Mouse (Mus musculus): Measurements from ENCODE around the gene Cfap100. TPM values are rescaled to one million over a fixed set of nuclear protein-coding genes. Genes with fewer than 3 reads are reported as not detected.

Gene Cfap100
- polyA plus RNA-seq, 1 experiment from 2014 or later = 0.65 TPM

- Histone ChIP-seq H3K4me1 (ENCODE audit: control insufficient read depth, insufficient read depth, low read length) (peaks cover 8% of the 10 kb centered on the region), H3K9ac (ENCODE audit: low read depth, low read length) (peak overlapping the region; percentile 19; the same call in 1 of the 2 replicates), H3K27ac (replicated peaks; ENCODE audit: low read depth, low read length) (peak overlapping the region; percentile 75), H3K4me2 (ENCODE audit: low read depth, low read length) (no peak overlapping the region), H3K27me3 (replicated peaks; ENCODE audit: control insufficient read depth, insufficient read depth, low read length) (no peaks in the 10 kb centered on the region), H3K36me3 (ENCODE audit: control insufficient read depth, insufficient read depth, low read length) (no peaks in the 10 kb centered on the region), H3K9me3 (ENCODE audit: control insufficient read depth, low read length) (no peaks in the 10 kb centered on the region), H3K4me3 (ENCODE audit: low read depth, low read length) (no peak overlapping the region)
- 24% methylated on average over 12 of the region's 12 CpGs for WGBS
- peak; percentile 70 for DNase-seq (ENCODE audit: low spot score)
- peak; percentile 74 for ATAC-seq (ENCODE audit: low read depth)
Measured at GRCm38 (mm10) chr6:90470947-90471541, 42.4 kb upstream of the Cfap100 start.

GRCm38 (mm10) chr6:90470255-90470654 is 41.7 kb upstream of the Cfap100 start:
- WGBS = 95% methylated on average over 2 of the region's 2 CpGs
- peak overlapping the region; percentile 75; the same call in 1 of the 2 replicates for H3K27ac ChIP-seq (replicated peaks; ENCODE audit: low read depth, low read length)
- no peak overlapping the region for H3K9ac ChIP-seq (ENCODE audit: low read depth, low read length)
- DNase-seq (ENCODE audit: low spot score) = no peak
- no peak overlapping the region for H3K4me2 ChIP-seq (ENCODE audit: low read depth, low read length)
- ATAC-seq (ENCODE audit: low read depth) = no peak
- no peak overlapping the region for H3K4me3 ChIP-seq (ENCODE audit: low read depth, low read length)
- no peaks in the 10 kb centered on the region for H3K9me3 ChIP-seq (ENCODE audit: control insufficient read depth, low read length)
- H3K27me3 ChIP-seq (replicated peaks; ENCODE audit: control insufficient read depth, insufficient read depth, low read length) = no peaks in the 10 kb centered on the region
- H3K4me1 ChIP-seq (ENCODE audit: control insufficient read depth, insufficient read depth, low read length) = peaks cover 8% of the 10 kb centered on the region
- no peaks in the 10 kb centered on the region for H3K36me3 ChIP-seq (ENCODE audit: control insufficient read depth, insufficient read depth, low read length)

GRCm38 (mm10) chr6:90469041-90469440 is 40.4 kb upstream of the Cfap100 start:
- Histone ChIP-seq H3K27me3 (replicated peaks; ENCODE audit: control insufficient read depth, insufficient read depth, low read length) (no peaks in the 10 kb centered on the region), H3K9ac (ENCODE audit: low read depth, low read length) (no peak overlapping the region)
- 87% methylated on average over 6 of the region's 6 CpGs for WGBS

GRCm38 (mm10) chr6:90468216-90468615 is 39.6 kb upstream of the Cfap100 start:
- H3K4me2 ChIP-seq (ENCODE audit: low read depth, low read length) = no peak overlapping the region
- no peak overlapping the region for H3K27ac ChIP-seq (replicated peaks; ENCODE audit: low read depth, low read length)
- H3K4me3 ChIP-seq (ENCODE audit: low read depth, low read length) = no peak overlapping the region
- H3K9me3 ChIP-seq (ENCODE audit: control insufficient read depth, low read length) = no peaks in the 10 kb centered on the region
- no peak for DNase-seq (ENCODE audit: low spot score)
- H3K9ac ChIP-seq (ENCODE audit: low read depth, low read length) = no peak overlapping the region
- H3K27me3 ChIP-seq (replicated peaks; ENCODE audit: control insufficient read depth, insufficient read depth, low read length) = peaks cover 3% of the 10 kb centered on the region; the same call in 1 of the 2 replicates
- peaks cover 13% of the 10 kb centered on the region for H3K4me1 ChIP-seq (ENCODE audit: control insufficient read depth, insufficient read depth, low read length)
- no peak for ATAC-seq (ENCODE audit: low read depth)
- 85% methylated on average over 1 of the region's 1 CpGs for WGBS
- H3K36me3 ChIP-seq (ENCODE audit: control insufficient read depth, insufficient read depth, low read length) = no peaks in the 10 kb centered on the region

More at GRCm38 (mm10) chr6:90469041-90469440, 40.4 kb upstream of the Cfap100 start:
- H3K4me3 ChIP-seq (ENCODE audit: low read depth, low read length) = no peak overlapping the region
- H3K36me3 ChIP-seq (ENCODE audit: control insufficient read depth, insufficient read depth, low read length) = no peaks in the 10 kb centered on the region
- no peak overlapping the region for H3K4me2 ChIP-seq (ENCODE audit: low read depth, low read length)
- no peaks in the 10 kb centered on the region for H3K9me3 ChIP-seq (ENCODE audit: control insufficient read depth, low read length)
- ATAC-seq (ENCODE audit: low read depth) = no peak
- H3K27ac ChIP-seq (replicated peaks; ENCODE audit: low read depth, low read length) = no peak overlapping the region
- no peak for DNase-seq (ENCODE audit: low spot score)
- H3K4me1 ChIP-seq (ENCODE audit: control insufficient read depth, insufficient read depth, low read length) = peaks cover 8% of the 10 kb centered on the region

GRCm38 (mm10) chr6:90466847-90467410 is 38.3 kb upstream of the Cfap100 start:
- Histone ChIP-seq H3K27ac (replicated peaks; ENCODE audit: low read depth, low read length) (no peak overlapping the region), H3K4me3 (ENCODE audit: low read depth, low read length) (no peak overlapping the region), H3K9me3 (ENCODE audit: control insufficient read depth, low read length) (no peaks in the 10 kb centered on the region), H3K36me3 (ENCODE audit: control insufficient read depth, insufficient read depth, low read length) (no peaks in the 10 kb centered on the region), H3K27me3 (replicated peaks; ENCODE audit: control insufficient read depth, insufficient read depth, low read length) (peaks cover 14% of the 10 kb centered on the region), H3K9ac (ENCODE audit: low read depth, low read length) (no peak overlapping the region), H3K4me1 (ENCODE audit: control insufficient read depth, insufficient read depth, low read length) (peaks cover 18% of the 10 kb centered on the region), H3K4me2 (ENCODE audit: low read depth, low read length) (no peak overlapping the region)
- ATAC-seq (ENCODE audit: low read depth) = no peak
- 89% methylated on average over 12 of the region's 12 CpGs for WGBS
- no peak for DNase-seq (ENCODE audit: low spot score)

GRCm38 (mm10) chr6:90466079-90466478 is 37.5 kb upstream of the Cfap100 start:
- no peak overlapping the region for H3K9ac ChIP-seq (ENCODE audit: low read depth, low read length)
- DNase-seq (ENCODE audit: low spot score) = no peak

GRCm38 (mm10) chr6:90465028-90465640 is 36.5 kb upstream of the Cfap100 start:
- ATAC-seq (ENCODE audit: low read depth) = no peak
- Histone ChIP-seq H3K9ac (ENCODE audit: low read depth, low read length) (no peak overlapping the region), H3K27ac (replicated peaks; ENCODE audit: low read depth, low read length) (no peak overlapping the region), H3K4me3 (ENCODE audit: low read depth, low read length) (no peak overlapping the region), H3K27me3 (replicated peaks; ENCODE audit: control insufficient read depth, insufficient read depth, low read length) (peaks cover 22% of the 10 kb centered on the region), H3K4me1 (ENCODE audit: control insufficient read depth, insufficient read depth, low read length) (peaks cover 10% of the 10 kb centered on the region), H3K36me3 (ENCODE audit: control insufficient read depth, insufficient read depth, low read length) (no peaks in the 10 kb centered on the region), H3K9me3 (ENCODE audit: control insufficient read depth, low read length) (no peaks in the 10 kb centered on the region), H3K4me2 (ENCODE audit: low read depth, low read length) (no peak overlapping the region)
- no peak for DNase-seq (ENCODE audit: low spot score)
- WGBS = 93% methylated on average over 11 of the region's 11 CpGs

More at GRCm38 (mm10) chr6:90466079-90466478, 37.5 kb upstream of the Cfap100 start:
- no peaks in the 10 kb centered on the region for H3K36me3 ChIP-seq (ENCODE audit: control insufficient read depth, insufficient read depth, low read length)
- H3K9me3 ChIP-seq (ENCODE audit: control insufficient read depth, low read length) = no peaks in the 10 kb centered on the region
- peaks cover 22% of the 10 kb centered on the region for H3K27me3 ChIP-seq (replicated peaks; ENCODE audit: control insufficient read depth, insufficient read depth, low read length)
- no peak for ATAC-seq (ENCODE audit: low read depth)
- WGBS = 81% methylated on average over 10 of the region's 10 CpGs
- peaks cover 13% of the 10 kb centered on the region for H3K4me1 ChIP-seq (ENCODE audit: control insufficient read depth, insufficient read depth, low read length)
- H3K4me3 ChIP-seq (ENCODE audit: low read depth, low read length) = no peak overlapping the region
- no peak overlapping the region for H3K27ac ChIP-seq (replicated peaks; ENCODE audit: low read depth, low read length)
- no peak overlapping the region for H3K4me2 ChIP-seq (ENCODE audit: low read depth, low read length)

GRCm38 (mm10) chr6:90463890-90464421 is 35.4 kb upstream of the Cfap100 start:
- ATAC-seq (ENCODE audit: low read depth) = peak; percentile 9; the same call in 1 of the 2 replicates
- no peaks in the 10 kb centered on the region for H3K9me3 ChIP-seq (ENCODE audit: control insufficient read depth, low read length)
- WGBS = 33% methylated on average over 7 of the region's 7 CpGs

More at GRCm38 (mm10) chr6:90463890-90464421, 35.4 kb upstream of the Cfap100 start:
- peak overlapping the region; percentile 100 for H3K4me2 ChIP-seq (ENCODE audit: low read depth, low read length)
- peaks cover 22% of the 10 kb centered on the region for H3K27me3 ChIP-seq (replicated peaks; ENCODE audit: control insufficient read depth, insufficient read depth, low read length)
- no peak for DNase-seq (ENCODE audit: low spot score)
- no peak overlapping the region for H3K27ac ChIP-seq (replicated peaks; ENCODE audit: low read depth, low read length)
- H3K36me3 ChIP-seq (ENCODE audit: control insufficient read depth, insufficient read depth, low read length) = no peaks in the 10 kb centered on the region
- H3K4me1 ChIP-seq (ENCODE audit: control insufficient read depth, insufficient read depth, low read length) = peaks cover 10% of the 10 kb centered on the region
- H3K9ac ChIP-seq (ENCODE audit: low read depth, low read length) = peak overlapping the region; percentile 71
- H3K4me3 ChIP-seq (ENCODE audit: low read depth, low read length) = peak overlapping the region; percentile 68

Measured in embryonic facial prominence, embryonic 14.5 days (tissue).